Mouse (Mus musculus) stomach, embryonic 14.5 days (tissue): ENCODE measurements around the gene Ddah2. TPM values are rescaled to one million over a fixed set of nuclear protein-coding genes. Genes with fewer than 3 reads are reported as not detected.

Experiments used
- ATAC-seq: fragments of 200-750 bp; cut with Nextera tagmentation; 2 replicates; pipeline ENCODE4 v1.8.0; 2017; ENCODE audit warnings: low read depth, moderate TSS enrichment; ENCODE audit not compliant: insufficient number of reproducible peaks, insufficient read depth, low FRiP score
- H3K27ac ChIP-seq: fragments of 300-500 bp; sonication (generic); 2 replicates; pipeline ENCODE4 v1.5.1; 2014; ENCODE audit warnings: mild to moderate bottlenecking, low read length, moderate library complexity, mixed read lengths
- H3K27me3 ChIP-seq: fragments of 300-500 bp; sonication (generic); 2 replicates; pipeline ENCODE4 v1.6.1; 2014; ENCODE audit warnings: low read length, control low read depth, mixed read lengths; ENCODE audit not compliant: control insufficient read depth, insufficient read depth
- H3K36me3 ChIP-seq: fragments of 300-500 bp; sonication (generic); 2 replicates; pipeline ENCODE4 v1.6.1; 2014; ENCODE audit warnings: mild to moderate bottlenecking, control low read depth, low read length, moderate library complexity, mixed read lengths; ENCODE audit not compliant: control insufficient read depth, insufficient read depth
- H3K4me1 ChIP-seq: fragments of 300-500 bp; sonication (generic); 2 replicates; pipeline ENCODE4 v1.6.1; 2014; ENCODE audit warnings: low read length, control low read depth, mixed read lengths; ENCODE audit not compliant: control insufficient read depth, insufficient read depth
- H3K4me2 ChIP-seq: fragments of 300-500 bp; sonication (generic); replicated peaks from 2 replicates; pipeline ENCODE4 v1.6.1; 2014; ENCODE audit warnings: low read depth, low read length, control low read depth
- H3K4me3 ChIP-seq: fragments of 300-500 bp; sonication (generic); 2 replicates; pipeline ENCODE4 v1.5.1; 2014; ENCODE audit warnings: low read depth, low read length, control low read depth
- H3K9ac ChIP-seq: fragments of 300-500 bp; sonication (generic); replicated peaks from 2 replicates; pipeline ENCODE4 v1.6.1; 2014; ENCODE audit warnings: low read depth, mild to moderate bottlenecking, control low read depth, low read length, moderate library complexity, mixed read lengths
- H3K9me3 ChIP-seq: fragments of 300-500 bp; sonication (generic); 2 replicates; pipeline ENCODE4 v1.6.1; 2016; ENCODE audit warnings: low read depth, low read length, control low read depth; ENCODE audit not compliant: control insufficient read depth
- WGBS: fragments of 180-500 bp; shearing (Covaris S2); extraction: QIAGEN DNeasy Blood & Tissue Kit; methylation state at CpG from one replicate; pipeline ENCODE4 v1.1.7; 2014; 5-methylcytosine and 5-hydroxymethylcytosine counted together
- polyA plus RNA-seq: library from polyadenylated mRNA; unstranded; fragments of >200 nt; fragmentation: Nextera tagmentation; extraction: Ambion mirVana; gene quantifications from 2 replicates; pipeline ENCODE4 v1.2.1, GENCODE M21; 2014

Ddah2 gene
- polyA plus RNA-seq, 1 experiment from 2014 or later: 322 TPM

DNA sequence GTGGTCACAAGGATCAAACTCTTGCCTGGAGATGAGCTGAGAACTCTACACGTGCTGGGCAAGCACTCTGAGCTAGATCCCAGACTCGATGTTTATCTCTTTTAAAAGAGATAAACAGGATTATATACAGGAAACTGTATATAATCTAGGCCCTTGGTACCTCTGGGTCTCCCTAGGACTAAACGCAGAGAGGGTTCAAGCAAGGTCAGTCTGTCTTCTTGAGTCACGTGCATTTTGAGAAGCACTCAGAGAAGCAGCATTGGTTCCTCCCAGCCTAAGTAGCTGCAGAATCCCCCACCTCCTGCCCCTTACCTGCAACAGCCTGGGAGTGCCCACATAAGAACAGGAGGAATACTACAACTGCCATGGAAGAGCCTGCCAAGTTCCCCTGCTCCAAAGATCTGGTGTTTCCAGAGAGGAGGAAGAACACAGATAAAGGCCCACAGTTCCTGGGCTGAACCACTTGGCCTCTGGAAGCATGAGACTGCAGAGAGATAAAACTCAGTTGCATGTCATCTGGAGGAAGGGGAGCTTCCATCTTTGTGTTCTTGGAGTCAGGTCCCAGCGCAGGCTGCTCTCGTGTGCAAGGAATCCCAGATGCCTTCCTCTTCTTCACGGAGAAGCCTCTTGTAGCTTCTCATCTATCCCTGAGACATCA is 26.5 kb downstream of the Ddah2 start, which contains the start of gene Ly6g6f:
Ly6g6f (minus strand) TSS at position 403 of the 658 bp plus-strand sequence.
- H3K27me3 ChIP-seq: no peaks in the 10 kb centered on the region
- H3K36me3 ChIP-seq: no peaks in the 10 kb centered on the region; the same call in 1 of the 2 replicates
- no peaks in the 10 kb centered on the region for H3K9me3 ChIP-seq
- H3K4me2 ChIP-seq: no peak within 1 kb of the TSS
- peaks cover 5% of the 10 kb centered on the region for H3K4me1 ChIP-seq
- 63% methylated on average over 7 of the region's 7 CpGs for WGBS
- ATAC-seq: no peak
- H3K4me3 ChIP-seq: no peak within 1 kb of the TSS
- H3K27ac ChIP-seq: no peak within 1 kb of the TSS
- H3K9ac ChIP-seq: no peak within 1 kb of the TSS

GRCm38 (mm10) chr17:35088151-35088550 is 29.3 kb downstream of the Ddah2 start:
- no peak overlapping the region for H3K4me3 ChIP-seq
- ATAC-seq: no peak
- no peak overlapping the region for H3K4me2 ChIP-seq
- H3K9me3 ChIP-seq: no peaks in the 10 kb centered on the region
- WGBS: 43% methylated on average over 2 of the region's 2 CpGs
- H3K4me1 ChIP-seq: peaks cover 10% of the 10 kb centered on the region
- no peak overlapping the region for H3K9ac ChIP-seq
- H3K27ac ChIP-seq: no peak overlapping the region
- H3K36me3 ChIP-seq: peaks cover 16% of the 10 kb centered on the region
- no peaks in the 10 kb centered on the region for H3K27me3 ChIP-seq

DNA sequence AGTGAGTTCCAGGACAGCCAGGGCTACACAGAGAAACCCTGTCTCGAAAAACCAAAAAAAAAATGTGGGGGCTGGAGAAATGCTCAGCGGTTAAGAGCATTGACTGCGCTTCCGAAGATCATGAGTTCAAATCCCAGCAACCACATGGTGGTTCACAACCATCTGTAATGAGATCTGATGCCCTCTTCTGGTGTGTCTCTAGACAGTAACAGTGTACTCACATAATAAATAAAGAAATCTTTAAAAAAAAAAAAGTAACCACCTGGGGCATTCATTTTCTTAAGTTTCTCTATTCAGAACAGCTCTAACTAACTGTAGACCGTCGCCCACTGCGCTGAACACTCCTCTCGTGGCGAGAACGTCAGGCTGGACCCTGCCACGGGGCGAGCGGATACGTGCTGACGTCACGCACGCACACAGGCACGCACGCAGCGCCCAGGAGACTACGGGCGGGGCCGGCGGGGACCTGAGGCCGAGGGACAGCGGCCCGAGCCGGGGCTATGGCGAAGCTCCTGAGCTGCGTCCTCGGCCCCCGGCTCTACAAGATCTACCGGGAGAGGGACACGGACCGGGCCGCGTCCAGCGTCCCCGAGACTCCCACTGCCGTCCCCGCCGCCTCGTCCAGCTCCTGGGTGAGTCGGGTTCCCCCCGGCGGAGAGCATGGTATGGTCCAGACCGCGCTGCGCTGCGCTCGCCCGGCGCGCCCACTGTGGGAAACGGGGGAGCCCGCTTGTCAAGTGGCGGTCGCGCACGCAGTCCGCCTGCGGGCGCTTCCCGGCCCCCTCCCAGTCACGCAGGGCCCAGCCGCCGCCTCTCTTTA is 30.2 kb downstream of the Ddah2 start, which contains the start of gene Abhd16a:
Abhd16a (plus strand) TSS at position 439 of the 820 bp plus-strand sequence.
- Histone ChIP-seq H3K27me3 (no peaks in the 10 kb centered on the region), H3K9me3 (no peaks in the 10 kb centered on the region), H3K36me3 (peaks cover 21% of the 10 kb centered on the region), H3K9ac (peak within 1 kb of the TSS; percentile 77), H3K4me1 (peaks cover 10% of the 10 kb centered on the region), H3K27ac (peak within 1 kb of the TSS; percentile 92), H3K4me3 (peak within 1 kb of the TSS; percentile 54), H3K4me2 (peak within 1 kb of the TSS; percentile 52)
- WGBS: 3% methylated on average over 67 of the region's 67 CpGs
- peak; percentile 96 for ATAC-seq

DNA sequence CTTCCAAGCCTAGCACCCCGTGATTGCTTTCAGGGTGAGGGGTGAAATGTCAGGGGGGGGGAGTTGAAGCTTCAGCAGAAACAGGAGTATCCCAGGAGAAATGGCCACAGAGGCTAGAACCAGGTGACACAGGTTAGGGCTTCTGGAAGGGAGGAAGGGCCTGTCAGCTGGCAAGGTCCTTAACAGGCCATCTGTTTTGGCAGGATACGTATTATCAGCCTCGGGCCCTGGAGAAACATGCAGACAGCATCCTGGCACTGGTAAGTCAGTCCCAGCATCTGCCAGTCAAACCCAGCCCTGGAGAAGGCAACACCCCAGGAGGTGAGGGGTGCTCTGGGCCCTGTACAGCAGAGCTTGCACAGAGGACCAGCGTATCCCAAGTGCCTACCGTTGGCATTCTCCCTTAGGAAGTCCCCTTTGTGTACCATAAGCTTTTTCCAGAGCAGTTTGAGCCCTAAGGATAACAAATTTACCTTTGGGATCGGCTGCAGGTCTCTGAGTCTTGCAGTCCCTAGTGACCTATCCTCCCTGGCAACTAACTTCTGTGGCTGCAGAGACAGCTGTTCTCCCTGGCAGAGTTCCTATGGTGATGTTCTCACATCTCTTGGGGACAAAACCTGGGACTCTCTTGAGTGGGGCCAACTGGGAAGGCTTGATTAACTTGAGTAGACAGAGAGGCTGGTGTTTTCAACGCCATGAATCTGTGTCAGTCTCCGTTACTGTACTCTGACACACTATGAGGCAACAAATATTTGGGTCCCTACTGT is 31.5 kb downstream of the Ddah2 start:
- H3K36me3 ChIP-seq: peaks cover 31% of the 10 kb centered on the region
- peak overlapping the region; percentile 54 for H3K4me3 ChIP-seq
- H3K4me1 ChIP-seq: peaks cover 10% of the 10 kb centered on the region
- no peaks in the 10 kb centered on the region for H3K9me3 ChIP-seq
- peak overlapping the region; percentile 92; the same call in 1 of the 2 replicates for H3K27ac ChIP-seq
- no peak for ATAC-seq
- 61% methylated on average over 8 of the region's 8 CpGs for WGBS
- no peaks in the 10 kb centered on the region for H3K27me3 ChIP-seq
- H3K9ac ChIP-seq: peak overlapping the region; percentile 77; the same call in 1 of the 2 replicates
- H3K4me2 ChIP-seq: peak overlapping the region; percentile 52

- 88% methylated on average over 14 of the region's 14 CpGs for WGBS
- no peaks in the 10 kb centered on the region for H3K27me3 ChIP-seq
- H3K36me3 ChIP-seq: peaks cover 46% of the 10 kb centered on the region
- peaks cover 10% of the 10 kb centered on the region for H3K4me1 ChIP-seq
- no peak overlapping the region for H3K9ac ChIP-seq
- H3K4me2 ChIP-seq: no peak overlapping the region
- no peak for ATAC-seq
- no peak overlapping the region for H3K4me3 ChIP-seq
- no peak overlapping the region for H3K27ac ChIP-seq
- no peaks in the 10 kb centered on the region for H3K9me3 ChIP-seq
Observed at GRCm38 (mm10) chr17:35092403-35093198, 33.8 kb downstream of the Ddah2 start.

- peaks cover 10% of the 10 kb centered on the region for H3K4me1 ChIP-seq
- H3K9me3 ChIP-seq: no peaks in the 10 kb centered on the region
- no peak overlapping the region for H3K27ac ChIP-seq
- H3K4me3 ChIP-seq: no peak overlapping the region
- H3K9ac ChIP-seq: no peak overlapping the region
- H3K36me3 ChIP-seq: peaks cover 62% of the 10 kb centered on the region
- H3K4me2 ChIP-seq: no peak overlapping the region
- H3K27me3 ChIP-seq: no peaks in the 10 kb centered on the region
- WGBS: 89% methylated on average over 15 of the region's 15 CpGs
- no peak for ATAC-seq
Observed at GRCm38 (mm10) chr17:35094475-35095365, 35.9 kb downstream of the Ddah2 start.

DNA sequence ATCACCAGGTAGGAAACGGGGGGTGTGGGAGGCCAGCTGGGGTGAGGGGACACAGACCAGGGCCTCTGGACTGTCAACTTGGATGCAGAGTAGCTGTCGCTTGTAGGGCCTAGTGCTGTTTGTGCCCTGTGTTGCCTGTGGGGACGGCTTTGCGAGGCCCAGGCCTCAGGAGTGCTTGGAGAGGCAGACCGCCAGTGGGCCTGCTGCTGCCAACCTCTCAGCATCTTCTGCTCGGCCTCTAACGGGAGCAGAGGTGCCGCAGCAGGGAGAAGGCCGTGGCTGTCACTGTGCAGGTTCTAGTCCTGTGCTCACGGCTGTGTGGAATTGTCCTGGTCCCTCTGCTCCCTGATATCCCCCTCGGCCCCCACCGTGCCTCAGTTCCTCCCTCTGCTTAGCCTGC is 37.8 kb downstream of the Ddah2 start:
- Histone ChIP-seq H3K4me1 (no peaks in the 10 kb centered on the region), H3K27ac (no peak overlapping the region), H3K36me3 (peaks cover 75% of the 10 kb centered on the region), H3K27me3 (no peaks in the 10 kb centered on the region), H3K4me3 (no peak overlapping the region), H3K9me3 (no peaks in the 10 kb centered on the region), H3K9ac (no peak overlapping the region), H3K4me2 (no peak overlapping the region)
- WGBS: 85% methylated on average over 12 of the region's 12 CpGs
- ATAC-seq: no peak
